Mouse (Mus musculus): ENCODE measurements at regions not wholly inside any gene's neighbourhood (a gene's known extent, or its start where the extent isn't known, plus 50 kb on each side); places are given as distances from the start of the nearest gene placed in this dataset.

- no peak overlapping the region for H3K4me3 ChIP-seq (replicated peaks)
- no peak for ATAC-seq (ENCODE audit: insufficient read depth, low FRiP score, low read depth)
- no peaks in the 10 kb centered on the region for H3K27me3 ChIP-seq (replicated peaks)
- H3K9ac ChIP-seq = no peak overlapping the region
- H3K27ac ChIP-seq = no peak overlapping the region
- no peak overlapping the region for H3K4me2 ChIP-seq
- H3K9me3 ChIP-seq = no peaks in the 10 kb centered on the region
- 67% methylated on average over 5 of the region's 5 CpGs for WGBS
- no peaks in the 10 kb centered on the region for H3K36me3 ChIP-seq
- no peaks in the 10 kb centered on the region for H3K4me1 ChIP-seq
These were observed 164.0 kb downstream of the Fzd1 start for GRCm38 (mm10) chr5:4593638-4594381.

GRCm38 (mm10) chr5:4591721-4592120 lies 166.1 kb downstream of the Fzd1 start:
- Histone ChIP-seq H3K4me1 (no peaks in the 10 kb centered on the region), H3K9ac (no peak overlapping the region), H3K9me3 (no peaks in the 10 kb centered on the region), H3K4me2 (no peak overlapping the region), H3K27me3 (replicated peaks) (no peaks in the 10 kb centered on the region), H3K4me3 (replicated peaks) (no peak overlapping the region), H3K36me3 (no peaks in the 10 kb centered on the region), H3K27ac (no peak overlapping the region)
- WGBS = 76% methylated on average over 1 of the region's 1 CpGs
- no peak for ATAC-seq (ENCODE audit: insufficient read depth, low FRiP score, low read depth)

GRCm38 (mm10) chr5:4582702-4583475 lies 174.9 kb downstream of the Fzd1 start:
- Histone ChIP-seq H3K4me3 (replicated peaks) (no peak overlapping the region), H3K27me3 (replicated peaks) (no peaks in the 10 kb centered on the region), H3K4me2 (no peak overlapping the region), H3K4me1 (no peaks in the 10 kb centered on the region), H3K9me3 (no peaks in the 10 kb centered on the region), H3K36me3 (no peaks in the 10 kb centered on the region), H3K9ac (no peak overlapping the region), H3K27ac (no peak overlapping the region)
- no peak for ATAC-seq (ENCODE audit: insufficient read depth, low FRiP score, low read depth)
- 86% methylated on average over 1 of the region's 1 CpGs for WGBS

- H3K9ac ChIP-seq = no peak overlapping the region
- WGBS = 75% methylated on average over 8 of the region's 8 CpGs
These were observed 177.5 kb downstream of the Fzd1 start for GRCm38 (mm10) chr5:4580185-4580839.

GRCm38 (mm10) chr5:4578856-4579255 lies 179.0 kb downstream of the Fzd1 start:
- no peak overlapping the region for H3K9ac ChIP-seq
- H3K36me3 ChIP-seq = no peaks in the 10 kb centered on the region
- H3K4me1 ChIP-seq = no peaks in the 10 kb centered on the region
- no peak overlapping the region for H3K4me2 ChIP-seq
- H3K27ac ChIP-seq = no peak overlapping the region
- no peaks in the 10 kb centered on the region for H3K27me3 ChIP-seq (replicated peaks)
- H3K4me3 ChIP-seq (replicated peaks) = no peak overlapping the region
- ATAC-seq (ENCODE audit: insufficient read depth, low FRiP score, low read depth) = no peak
- 65% methylated on average over 3 of the region's 3 CpGs for WGBS
- no peaks in the 10 kb centered on the region for H3K9me3 ChIP-seq

More at GRCm38 (mm10) chr5:4580185-4580839, 177.5 kb downstream of the Fzd1 start:
- ATAC-seq (ENCODE audit: insufficient read depth, low FRiP score, low read depth) = no peak
- no peaks in the 10 kb centered on the region for H3K9me3 ChIP-seq
- H3K27me3 ChIP-seq (replicated peaks) = no peaks in the 10 kb centered on the region
- H3K27ac ChIP-seq = no peak overlapping the region
- H3K36me3 ChIP-seq = no peaks in the 10 kb centered on the region
- no peak overlapping the region for H3K4me2 ChIP-seq
- no peaks in the 10 kb centered on the region for H3K4me1 ChIP-seq
- no peak overlapping the region for H3K4me3 ChIP-seq (replicated peaks)

GRCm38 (mm10) chr5:4577179-4577578 lies 180.7 kb downstream of the Fzd1 start:
- 81% methylated on average over 6 of the region's 6 CpGs for WGBS
- Histone ChIP-seq H3K36me3 (no peaks in the 10 kb centered on the region), H3K27ac (no peak overlapping the region), H3K4me3 (replicated peaks) (no peak overlapping the region), H3K27me3 (replicated peaks) (no peaks in the 10 kb centered on the region), H3K4me1 (no peaks in the 10 kb centered on the region), H3K4me2 (no peak overlapping the region), H3K9me3 (no peaks in the 10 kb centered on the region), H3K9ac (no peak overlapping the region)
- no peak for ATAC-seq (ENCODE audit: insufficient read depth, low FRiP score, low read depth)

GRCm38 (mm10) chr5:4563862-4564261 lies 194.0 kb downstream of the Fzd1 start:
- WGBS = 42% methylated on average over 6 of the region's 6 CpGs

GRCm38 (mm10) chr5:4561661-4562060 lies 196.2 kb downstream of the Fzd1 start:
- H3K9ac ChIP-seq = no peak overlapping the region
- no peaks in the 10 kb centered on the region for H3K4me1 ChIP-seq
- 37% methylated on average over 8 of the region's 8 CpGs for WGBS
- ATAC-seq (ENCODE audit: insufficient read depth, low FRiP score, low read depth) = no peak
- H3K4me2 ChIP-seq = no peak overlapping the region
- no peaks in the 10 kb centered on the region for H3K36me3 ChIP-seq
- no peak overlapping the region for H3K27ac ChIP-seq
- no peaks in the 10 kb centered on the region for H3K9me3 ChIP-seq
- no peaks in the 10 kb centered on the region for H3K27me3 ChIP-seq (replicated peaks)
- H3K4me3 ChIP-seq (replicated peaks) = no peak overlapping the region

More at GRCm38 (mm10) chr5:4563862-4564261, 194.0 kb downstream of the Fzd1 start:
- H3K4me3 ChIP-seq (replicated peaks) = no peak overlapping the region
- no peaks in the 10 kb centered on the region for H3K27me3 ChIP-seq (replicated peaks)
- no peak for ATAC-seq (ENCODE audit: insufficient read depth, low FRiP score, low read depth)
- no peak overlapping the region for H3K4me2 ChIP-seq
- no peak overlapping the region for H3K27ac ChIP-seq
- H3K9me3 ChIP-seq = no peaks in the 10 kb centered on the region
- H3K9ac ChIP-seq = no peak overlapping the region
- H3K36me3 ChIP-seq = no peaks in the 10 kb centered on the region
- H3K4me1 ChIP-seq = no peaks in the 10 kb centered on the region

- WGBS = 42% methylated on average over 4 of the region's 4 CpGs
- Histone ChIP-seq H3K4me2 (no peak overlapping the region), H3K36me3 (no peaks in the 10 kb centered on the region), H3K9me3 (no peaks in the 10 kb centered on the region), H3K9ac (no peak overlapping the region), H3K4me1 (no peaks in the 10 kb centered on the region), H3K4me3 (replicated peaks) (no peak overlapping the region), H3K27ac (no peak overlapping the region), H3K27me3 (replicated peaks) (no peaks in the 10 kb centered on the region)
- no peak for ATAC-seq (ENCODE audit: insufficient read depth, low FRiP score, low read depth)
These were observed 196.7 kb downstream of the Fzd1 start for GRCm38 (mm10) chr5:4561139-4561470.

GRCm38 (mm10) chr5:4560370-4561138 lies 197.3 kb downstream of the Fzd1 start:
- Histone ChIP-seq H3K27ac (no peak overlapping the region), H3K9me3 (no peaks in the 10 kb centered on the region)
- WGBS = 52% methylated on average over 7 of the region's 7 CpGs

GRCm38 (mm10) chr5:4554972-4555371 lies 202.9 kb downstream of the Fzd1 start:
- Histone ChIP-seq H3K36me3 (no peaks in the 10 kb centered on the region), H3K27ac (no peak overlapping the region), H3K4me2 (no peak overlapping the region), H3K9me3 (no peaks in the 10 kb centered on the region), H3K4me3 (replicated peaks) (no peak overlapping the region), H3K9ac (no peak overlapping the region), H3K4me1 (no peaks in the 10 kb centered on the region), H3K27me3 (replicated peaks) (no peaks in the 10 kb centered on the region)
- 53% methylated on average over 2 of the region's 2 CpGs for WGBS
- ATAC-seq (ENCODE audit: insufficient read depth, low FRiP score, low read depth) = no peak

More at GRCm38 (mm10) chr5:4560370-4561138, 197.3 kb downstream of the Fzd1 start:
- Histone ChIP-seq H3K4me1 (no peaks in the 10 kb centered on the region), H3K4me3 (replicated peaks) (no peak overlapping the region), H3K27me3 (replicated peaks) (no peaks in the 10 kb centered on the region), H3K36me3 (no peaks in the 10 kb centered on the region), H3K9ac (no peak overlapping the region), H3K4me2 (no peak overlapping the region)
- no peak for ATAC-seq (ENCODE audit: insufficient read depth, low FRiP score, low read depth)
